Mouse (Mus musculus): ENCODE measurements around the gene Cers3.

Cers3 gene

DNA sequence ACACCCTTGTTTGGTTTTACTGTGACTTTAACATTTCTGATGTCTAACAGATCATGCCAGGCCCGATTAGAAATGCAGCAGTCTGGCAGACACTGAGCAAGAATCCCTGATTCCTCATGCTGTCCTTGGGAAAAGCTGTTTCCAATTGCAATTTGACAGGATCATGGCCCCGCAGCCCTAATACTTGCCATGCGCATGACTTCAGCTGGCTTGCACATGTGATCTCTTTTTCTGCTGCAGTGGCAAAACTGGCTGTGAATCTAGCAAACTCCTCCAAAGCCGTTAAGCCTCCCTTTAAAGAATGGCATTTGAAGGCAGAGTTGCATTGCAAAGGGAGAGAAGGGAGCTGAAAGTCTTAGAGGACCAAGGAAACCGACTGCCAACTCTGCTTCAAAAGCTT is 55.5 kb downstream of the Cers3 start:
- no peaks in the 10 kb centered on the region for H3K36me3 ChIP-seq (ENCODE audit: control insufficient read depth, insufficient read depth, low read length, poor library complexity, severe bottlenecking)
- H3K27me3 ChIP-seq (ENCODE audit: control insufficient read depth, insufficient read depth, low read length, poor library complexity, severe bottlenecking), result no peaks in the 10 kb centered on the region
- DNase-seq (ENCODE audit: low read depth, low spot score), result no peak

DNA sequence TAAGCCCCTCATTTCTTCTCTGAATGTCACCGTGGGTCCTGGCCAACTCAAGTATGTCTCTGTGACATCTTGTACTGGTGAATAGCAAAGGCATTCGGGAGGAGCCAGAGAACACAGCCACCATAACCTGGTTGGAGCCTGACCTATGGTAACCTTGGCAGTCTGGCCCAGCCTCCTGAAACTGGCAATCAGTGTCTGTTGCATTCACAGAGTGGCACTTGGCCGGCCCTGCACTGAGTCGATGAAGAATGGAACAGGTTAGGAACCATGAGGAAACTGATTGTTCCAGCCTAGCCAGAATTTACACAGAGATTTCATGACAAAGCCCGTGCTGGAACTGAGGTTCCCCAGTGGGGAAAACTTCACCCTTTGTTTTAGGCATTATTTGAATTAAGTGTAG is 57.5 kb downstream of the Cers3 start:
- Histone ChIP-seq H3K27me3 (ENCODE audit: control insufficient read depth, insufficient read depth, low read length, poor library complexity, severe bottlenecking) (no peaks in the 10 kb centered on the region), H3K36me3 (ENCODE audit: control insufficient read depth, insufficient read depth, low read length, poor library complexity, severe bottlenecking) (no peaks in the 10 kb centered on the region)
- no peak for DNase-seq (ENCODE audit: low read depth, low spot score)

DNA sequence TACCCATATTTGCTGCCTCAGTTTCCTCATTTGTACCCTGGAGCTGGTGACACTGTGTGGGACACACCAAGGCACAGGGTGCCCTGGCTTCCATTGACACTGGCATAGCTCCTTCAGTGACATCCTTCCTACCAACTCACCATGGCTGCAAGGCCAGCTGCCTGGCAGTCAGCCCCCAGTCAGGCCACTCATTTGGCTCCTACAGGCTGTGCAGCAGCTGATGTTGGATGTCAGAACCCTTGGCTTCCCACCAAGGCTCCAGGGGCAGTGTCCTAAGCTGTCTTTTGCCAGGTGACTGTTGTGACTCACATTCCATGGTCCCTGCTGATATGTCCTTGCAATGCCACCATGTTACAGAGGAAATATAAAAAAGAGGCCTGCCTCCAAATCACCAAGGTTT is 58.5 kb downstream of the Cers3 start:
- H3K36me3 ChIP-seq (ENCODE audit: control insufficient read depth, insufficient read depth, low read length, poor library complexity, severe bottlenecking), result no peaks in the 10 kb centered on the region
- no peak for DNase-seq (ENCODE audit: low read depth, low spot score)
- no peaks in the 10 kb centered on the region for H3K27me3 ChIP-seq (ENCODE audit: control insufficient read depth, insufficient read depth, low read length, poor library complexity, severe bottlenecking)

DNA sequence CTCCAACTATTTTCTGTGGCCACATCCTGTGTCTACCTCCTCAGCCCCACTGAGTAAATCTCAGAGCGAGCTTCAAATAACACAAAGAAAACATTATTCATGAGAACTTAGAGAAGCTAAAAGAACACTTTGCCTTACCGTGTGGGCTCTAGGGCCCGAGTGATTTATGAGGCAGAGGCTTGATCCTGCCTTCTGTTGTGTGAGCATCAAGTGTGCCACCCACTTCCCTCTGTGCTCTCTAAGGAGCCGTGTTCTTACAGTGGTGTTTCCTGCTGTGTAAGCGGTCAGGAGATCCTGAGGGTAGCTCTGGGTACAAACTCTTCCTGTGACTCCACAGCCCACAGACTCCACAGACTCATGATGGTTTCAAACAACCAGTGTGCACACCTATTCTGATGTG is 60.5 kb downstream of the Cers3 start:
- Histone ChIP-seq H3K36me3 (ENCODE audit: control insufficient read depth, insufficient read depth, low read length, poor library complexity, severe bottlenecking) (no peaks in the 10 kb centered on the region), H3K27me3 (ENCODE audit: control insufficient read depth, insufficient read depth, low read length, poor library complexity, severe bottlenecking) (no peaks in the 10 kb centered on the region)
- DNase-seq (ENCODE audit: low read depth, low spot score), result no peak

- no peaks in the 10 kb centered on the region for H3K27me3 ChIP-seq (ENCODE audit: control insufficient read depth, insufficient read depth, low read length, poor library complexity, severe bottlenecking)
- no peaks in the 10 kb centered on the region for H3K36me3 ChIP-seq (ENCODE audit: control insufficient read depth, insufficient read depth, low read length, poor library complexity, severe bottlenecking)
- no peak for DNase-seq (ENCODE audit: low read depth, low spot score)
These were observed 63.5 kb downstream of the Cers3 start for GRCm38 (mm10) chr7:66806801-66807200.

DNA sequence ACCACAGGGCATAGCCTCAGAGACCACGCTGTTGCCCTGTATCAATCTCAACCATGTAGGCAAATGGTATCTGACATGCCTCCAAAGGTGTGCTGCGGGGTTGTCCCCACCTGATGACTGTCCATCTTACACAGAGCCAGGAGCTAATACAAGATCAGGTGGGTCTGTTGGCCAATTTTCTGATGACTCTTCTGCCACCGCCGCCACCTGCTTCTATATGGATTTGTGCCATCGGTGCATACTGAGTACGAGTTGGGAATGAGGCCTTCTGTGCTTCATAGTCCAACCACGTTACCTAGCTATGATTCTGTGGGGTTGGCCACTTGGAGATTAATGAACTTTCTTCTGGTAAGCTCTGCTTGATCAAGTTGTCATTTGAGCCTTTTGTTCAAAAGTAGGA is 67.1 kb downstream of the Cers3 start:
- Histone ChIP-seq H3K27me3 (ENCODE audit: control insufficient read depth, insufficient read depth, low read length, poor library complexity, severe bottlenecking) (no peaks in the 10 kb centered on the region), H3K36me3 (ENCODE audit: control insufficient read depth, insufficient read depth, low read length, poor library complexity, severe bottlenecking) (no peaks in the 10 kb centered on the region)
- no peak for DNase-seq (ENCODE audit: low read depth, low spot score)

DNA sequence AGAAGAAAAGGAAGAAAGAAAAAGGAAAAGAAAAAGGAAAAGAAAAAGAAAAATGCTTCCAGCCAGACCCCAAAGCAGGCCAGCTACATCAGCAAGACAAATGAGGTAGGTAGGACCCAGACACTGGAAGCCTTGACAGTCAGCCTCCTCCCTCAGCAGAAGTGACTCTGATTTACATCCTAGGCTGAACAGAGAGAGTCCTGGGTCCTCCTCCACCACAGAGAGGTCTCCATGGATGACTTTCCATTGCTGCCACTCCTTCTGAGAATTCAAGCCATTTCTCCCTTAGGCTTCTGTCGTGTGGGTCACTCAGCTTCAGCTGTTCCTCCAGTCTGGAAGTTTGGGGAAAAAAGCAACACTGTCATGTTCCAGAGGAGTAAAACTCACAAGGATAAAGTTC is 68.0 kb downstream of the Cers3 start:
- no peak for DNase-seq (ENCODE audit: low read depth, low spot score)
- Histone ChIP-seq H3K36me3 (ENCODE audit: control insufficient read depth, insufficient read depth, low read length, poor library complexity, severe bottlenecking) (no peaks in the 10 kb centered on the region), H3K27me3 (ENCODE audit: control insufficient read depth, insufficient read depth, low read length, poor library complexity, severe bottlenecking) (no peaks in the 10 kb centered on the region)

- no peaks in the 10 kb centered on the region for H3K36me3 ChIP-seq (ENCODE audit: control insufficient read depth, insufficient read depth, low read length, poor library complexity, severe bottlenecking)
- no peaks in the 10 kb centered on the region for H3K27me3 ChIP-seq (ENCODE audit: control insufficient read depth, insufficient read depth, low read length, poor library complexity, severe bottlenecking)
- no peak for DNase-seq (ENCODE audit: low read depth, low spot score)
These were observed 69.0 kb downstream of the Cers3 start for GRCm38 (mm10) chr7:66812289-66812688.

- DNase-seq (ENCODE audit: low read depth, low spot score), result no peak
- Histone ChIP-seq H3K27me3 (ENCODE audit: control insufficient read depth, insufficient read depth, low read length, poor library complexity, severe bottlenecking) (no peaks in the 10 kb centered on the region), H3K36me3 (ENCODE audit: control insufficient read depth, insufficient read depth, low read length, poor library complexity, severe bottlenecking) (no peaks in the 10 kb centered on the region)
These were observed 69.4 kb downstream of the Cers3 start for GRCm38 (mm10) chr7:66812737-66813136.

GRCm38 (mm10) chr7:66813172-66813571 is 69.9 kb downstream of the Cers3 start:
- Histone ChIP-seq H3K36me3 (ENCODE audit: control insufficient read depth, insufficient read depth, low read length, poor library complexity, severe bottlenecking) (no peaks in the 10 kb centered on the region), H3K27me3 (ENCODE audit: control insufficient read depth, insufficient read depth, low read length, poor library complexity, severe bottlenecking) (no peaks in the 10 kb centered on the region)
- DNase-seq (ENCODE audit: low read depth, low spot score), result no peak

- no peak for DNase-seq (ENCODE audit: low read depth, low spot score)
- H3K36me3 ChIP-seq (ENCODE audit: control insufficient read depth, insufficient read depth, low read length, poor library complexity, severe bottlenecking), result no peaks in the 10 kb centered on the region
- H3K27me3 ChIP-seq (ENCODE audit: control insufficient read depth, insufficient read depth, low read length, poor library complexity, severe bottlenecking), result no peaks in the 10 kb centered on the region
These were observed 72.2 kb downstream of the Cers3 start for GRCm38 (mm10) chr7:66815526-66815925.

GRCm38 (mm10) chr7:66820034-66820433 is 76.7 kb downstream of the Cers3 start:
- peak; percentile 25 for DNase-seq (ENCODE audit: low read depth, low spot score)
- H3K27me3 ChIP-seq (ENCODE audit: control insufficient read depth, insufficient read depth, low read length, poor library complexity, severe bottlenecking), result no peaks in the 10 kb centered on the region
- no peaks in the 10 kb centered on the region for H3K36me3 ChIP-seq (ENCODE audit: control insufficient read depth, insufficient read depth, low read length, poor library complexity, severe bottlenecking)

DNA sequence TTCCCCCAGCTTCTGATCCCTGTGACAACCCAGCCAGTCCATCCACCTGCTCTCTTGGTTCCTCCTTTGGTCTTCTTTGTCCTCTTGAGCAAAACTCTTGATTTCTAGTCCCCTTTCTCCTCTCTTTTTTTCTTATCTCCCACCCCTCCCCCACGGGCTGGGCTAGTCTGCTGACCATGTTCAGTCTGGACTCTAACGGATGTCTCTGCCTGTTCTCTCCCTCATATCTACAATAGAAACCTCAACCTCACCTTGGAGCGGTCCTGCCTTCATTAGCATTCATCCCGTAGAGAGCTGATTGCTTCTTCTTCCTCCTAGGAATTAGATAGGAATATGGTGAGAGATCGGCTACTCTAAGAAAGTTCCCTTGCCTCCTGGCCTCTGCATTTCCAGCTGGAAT is 87.5 kb downstream of the Cers3 start:
- Histone ChIP-seq H3K36me3 (ENCODE audit: control insufficient read depth, insufficient read depth, low read length, poor library complexity, severe bottlenecking) (no peaks in the 10 kb centered on the region), H3K27me3 (ENCODE audit: control insufficient read depth, insufficient read depth, low read length, poor library complexity, severe bottlenecking) (no peaks in the 10 kb centered on the region)
- DNase-seq (ENCODE audit: low read depth, low spot score), result no peak

- DNase-seq (ENCODE audit: low read depth, low spot score), result no peak
- H3K36me3 ChIP-seq (ENCODE audit: control insufficient read depth, insufficient read depth, low read length, poor library complexity, severe bottlenecking), result no peaks in the 10 kb centered on the region
- no peaks in the 10 kb centered on the region for H3K27me3 ChIP-seq (ENCODE audit: control insufficient read depth, insufficient read depth, low read length, poor library complexity, severe bottlenecking)
These were observed 88.0 kb downstream of the Cers3 start for GRCm38 (mm10) chr7:66831295-66831694.

- Histone ChIP-seq H3K27me3 (ENCODE audit: control insufficient read depth, insufficient read depth, low read length, poor library complexity, severe bottlenecking) (no peaks in the 10 kb centered on the region), H3K36me3 (ENCODE audit: control insufficient read depth, insufficient read depth, low read length, poor library complexity, severe bottlenecking) (no peaks in the 10 kb centered on the region)
- DNase-seq (ENCODE audit: low read depth, low spot score), result peak; percentile 85
These were observed 96.2 kb downstream of the Cers3 start, which contains the start of gene Adamts17 for GRCm38 (mm10) chr7:66839463-66840007. Adamts17 (plus strand) TSS chr7:66839735.

DNA sequence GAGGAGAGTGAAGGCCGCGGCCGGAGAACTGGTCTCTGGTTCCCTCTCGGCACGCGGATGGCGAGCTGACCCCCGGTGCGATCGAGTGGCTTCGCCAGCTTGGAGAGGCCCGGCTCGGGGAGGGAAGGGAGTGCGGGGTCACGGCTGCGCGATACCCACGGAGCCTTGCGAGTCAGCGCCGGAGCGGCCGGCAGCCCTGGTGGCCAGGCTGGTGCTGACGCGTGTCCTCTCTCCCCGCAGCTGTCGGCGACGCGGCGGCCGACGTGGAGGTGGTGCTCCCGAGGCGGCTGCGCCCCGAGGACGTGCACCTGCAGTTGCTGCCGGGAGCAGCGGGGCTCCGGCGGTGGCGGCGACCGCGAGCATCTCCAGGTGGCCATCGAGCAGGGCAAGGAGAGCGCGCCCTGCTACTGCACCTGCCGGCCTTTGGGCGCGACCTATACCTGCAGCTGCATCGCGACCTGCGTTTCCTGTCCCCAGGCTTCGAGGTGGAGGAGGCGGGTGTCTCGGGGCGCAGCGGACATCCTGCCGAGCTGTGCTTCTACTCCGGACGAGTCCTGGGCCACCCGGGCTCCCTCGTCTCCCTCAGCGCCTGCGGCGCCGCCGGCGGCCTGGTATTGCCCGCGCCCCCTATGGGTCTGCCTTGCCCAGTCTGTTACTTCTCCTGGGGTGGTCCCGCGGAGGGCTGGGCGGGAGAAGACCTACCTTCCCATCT is 96.9 kb downstream of the Cers3 start:
- no peaks in the 10 kb centered on the region for H3K36me3 ChIP-seq (ENCODE audit: control insufficient read depth, insufficient read depth, low read length, poor library complexity, severe bottlenecking)
- DNase-seq (ENCODE audit: low read depth, low spot score), result peak; percentile 28
- no peaks in the 10 kb centered on the region for H3K27me3 ChIP-seq (ENCODE audit: control insufficient read depth, insufficient read depth, low read length, poor library complexity, severe bottlenecking)
